12 mouse cellular contexts compared by ENCODE assay signal in genomic region chr13:51755584-51755983, GRCm38 (mm10). TPM values are rescaled to one million over a fixed set of nuclear protein-coding genes. Genes with fewer than 3 reads are reported as not detected.
A peak's percentile ranks its signal among the peaks of the same experiment; 100 is the strongest.
DNase-seq lines count a peak whose midpoint lies in the region; ATAC-seq and TF ChIP-seq lines count a peak whose summit lies in the region.
"Had no signal": no experiment of that assay in that cellular context is flagged by ENCODE, and none has a peak within 500 bp of the region (broad histone marks: within the 10 kb centered on the region; RNA-seq: fewer than 3 reads in every experiment).

No protein-coding gene starts in this region.

- peak overlapping the region; percentile 61; the same call in 1 of the 2 replicates for H3K27ac ChIP-seq in heart, embryonic 13.5 days (replicated peaks)
- peak overlapping the region; percentile 98 for H3K27ac ChIP-seq in thymus, adult 2 months (ENCODE audit: control insufficient read depth, insufficient read depth, low read length)
- H3K27ac ChIP-seq: neural tube, embryonic 13.5 days had no signal

- TF ChIP-seq POLR2A in thymus, adult 2 months (IDR thresholded peaks at IDR 0.05; ENCODE audit: control insufficient read depth, extremely low read depth, insufficient read depth, low read length, poor library complexity): no peak

- DNase-seq in heart, adult 18-20 months: no peak
- no peak for DNase-seq in thymus, adult 2 months
- no peak for DNase-seq in thymus, postnatal 0 days (ENCODE audit: low spot score)
- peak; percentile 33 for DNase-seq in heart, postnatal 4 days
- DNase-seq in adipocyte (ENCODE audit: low spot score): no peak
- no peak for DNase-seq in frontal cortex, adult 2 months (ENCODE audit: extremely low spot score in 1 of 2, low spot score in 1 of 2)
- DNase-seq: adrenal gland, postnatal 14 days; kidney, adult 18-20 months; kidney, postnatal 36 days had no signal

- no peak overlapping the region for H3K4me2 ChIP-seq in heart, embryonic 13.5 days
- H3K4me2 ChIP-seq: neural tube, embryonic 13.5 days had no signal

- 55% methylated on average over 7 of the region's 7 CpGs for WGBS in heart, embryonic 13.5 days
- WGBS in thymus, adult 2 months: 90% methylated on average over 7 of the region's 7 CpGs

- H3K4me3 ChIP-seq in heart, embryonic 13.5 days: no peak overlapping the region
- H3K4me3 ChIP-seq in thymus, adult 2 months (ENCODE audit: control insufficient read depth, insufficient read depth, low read length): no peak overlapping the region
- H3K4me3 ChIP-seq: neural tube, embryonic 13.5 days had no signal

- H3K36me3 ChIP-seq in heart, embryonic 13.5 days: no peaks in the 10 kb centered on the region
- no peaks in the 10 kb centered on the region for H3K36me3 ChIP-seq in thymus, adult 2 months (ENCODE audit: control insufficient read depth, insufficient read depth, low read length)
- H3K36me3 ChIP-seq: neural tube, embryonic 13.5 days had no signal

- no peak overlapping the region for H3K9ac ChIP-seq in heart, embryonic 13.5 days
- H3K9ac ChIP-seq: liver, embryonic 14.5 days; neural tube, embryonic 13.5 days had no signal

- no peaks in the 10 kb centered on the region for H3K9me3 ChIP-seq in heart, embryonic 13.5 days
- H3K9me3 ChIP-seq: neural tube, embryonic 13.5 days had no signal

- H3K27me3 ChIP-seq in heart, embryonic 13.5 days (replicated peaks): no peaks in the 10 kb centered on the region
- H3K27me3 ChIP-seq in thymus, adult 2 months (ENCODE audit: control insufficient read depth, insufficient read depth, low read length): no peaks in the 10 kb centered on the region
- H3K27me3 ChIP-seq: neural tube, embryonic 13.5 days had no signal

- ATAC-seq in heart, embryonic 13.5 days (ENCODE audit: extremely low read depth, insufficient number of reproducible peaks, low FRiP score, low TSS enrichment): no peak

- H3K4me1 ChIP-seq in heart, embryonic 13.5 days: peaks cover 85% of the 10 kb centered on the region
- peaks cover 88% of the 10 kb centered on the region for H3K4me1 ChIP-seq in thymus, adult 2 months (replicated peaks; ENCODE audit: control insufficient read depth, insufficient read depth, low read length)

- no peak for TF ChIP-seq CTCF in thymus, adult 2 months (IDR thresholded peaks at IDR 0.05; ENCODE audit: borderline replicate concordance, control insufficient read depth, extremely low read depth, insufficient read depth, low read length, poor library complexity)

RNA-seq across cellular contexts. Expression of gene Sema4d, which starts 38.0 kb away (rescaled TPM):
- 13.0 and 13.9 TPM in 2 replicates for polyA plus RNA-seq in heart, embryonic 13.5 days (2015; fragmentation: Nextera tagmentation; extraction: Ambion mirVana)
- total RNA-seq in heart, adult 18-20 months (2021): 10 to 100 TPM; 57.5 to 67.5 TPM
- polyA plus RNA-seq in thymus, adult 2 months (2012; rRNA removed): 156 and 182 TPM in 2 replicates
- 55.9 and 58.5 TPM in 2 replicates for polyA plus RNA-seq in thymus, postnatal 0 days (2015; fragmentation: Nextera tagmentation; extraction: Ambion mirVana)
- total RNA-seq in heart, postnatal 4 days (2021): 10 to 100 TPM; 54.7 to 61.4 TPM
- 80.9 and 95.5 TPM in 2 replicates for polyA plus RNA-seq in frontal cortex, adult 2 months (2012; rRNA removed)
